Mouse (Mus musculus) bone marrow, adult 2 months (tissue): Measurements from ENCODE around the gene Med20.

Experiments used
- CTCF ChIP-seq: fragments of 200-500 bp; IDR thresholded peaks from 2 replicates; pipeline ENCODE4 v1.5.1; 2011; ENCODE audit warnings: low read length, control low read depth; ENCODE audit not compliant: control insufficient read depth, insufficient read depth
- POLR2A ChIP-seq: fragments of 200-500 bp; IDR thresholded peaks from 2 replicates; pipeline ENCODE4 v1.6.1; 2011; ENCODE audit warnings: low read depth, mild to moderate bottlenecking, control low read depth, low read length, borderline replicate concordance; ENCODE audit not compliant: control insufficient read depth

- TF ChIP-seq CTCF = no peak
- no peak for TF ChIP-seq POLR2A
Measured at GRCm38 (mm10) chr17:47593854-47594182, 17.6 kb upstream of the Med20 start.
